Mouse (Mus musculus) R1 (cell line): ENCODE measurements around the gene Lypd3.
"Not testable (repeated sequence)": the region's sequence is repeated elsewhere in the genome, so short reads cannot be mapped to it uniquely, and the experiment has no call there.

Experiments
- DNase-seq: peaks from one replicate; pipeline ENCODE4 v3.0.0-alpha.2; 2018; ENCODE audit warnings: low read depth, low spot score

The Lypd3 gene

DNA sequence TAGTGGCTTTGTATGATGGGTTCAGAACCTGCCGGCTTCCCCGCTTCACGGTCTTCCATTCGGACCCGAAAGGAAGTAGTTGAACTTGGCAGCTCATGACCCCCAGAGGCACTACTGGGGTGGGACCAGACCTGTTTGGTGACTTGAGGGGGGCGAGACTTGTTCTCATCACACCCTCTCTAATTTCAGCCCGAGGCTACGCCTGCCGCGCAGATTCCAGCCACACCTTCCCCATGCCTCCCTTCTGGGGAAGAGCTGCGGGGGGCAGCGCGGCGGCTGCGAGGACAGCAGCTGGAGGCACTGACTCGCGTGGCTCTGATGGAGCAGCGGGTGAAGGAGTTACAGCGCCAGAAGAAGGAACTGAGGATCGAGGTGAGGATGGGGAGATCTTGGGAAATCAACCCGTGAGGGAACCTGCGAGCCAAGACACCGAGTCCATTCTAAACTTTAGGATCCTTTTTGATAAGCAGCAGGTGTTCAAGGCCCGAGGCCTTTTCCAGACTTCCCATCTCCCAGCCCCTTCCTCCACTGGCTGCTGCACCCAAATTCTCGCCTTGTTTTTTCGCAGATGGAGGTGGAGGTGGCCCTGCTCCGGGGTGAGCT is 23.9 kb upstream of the Lypd3 start:
- peak; percentile 68 for DNase-seq

GRCm38 (mm10) chr7:24614816-24615215 is 21.5 kb upstream of the Lypd3 start:
- no peak for DNase-seq

DNA sequence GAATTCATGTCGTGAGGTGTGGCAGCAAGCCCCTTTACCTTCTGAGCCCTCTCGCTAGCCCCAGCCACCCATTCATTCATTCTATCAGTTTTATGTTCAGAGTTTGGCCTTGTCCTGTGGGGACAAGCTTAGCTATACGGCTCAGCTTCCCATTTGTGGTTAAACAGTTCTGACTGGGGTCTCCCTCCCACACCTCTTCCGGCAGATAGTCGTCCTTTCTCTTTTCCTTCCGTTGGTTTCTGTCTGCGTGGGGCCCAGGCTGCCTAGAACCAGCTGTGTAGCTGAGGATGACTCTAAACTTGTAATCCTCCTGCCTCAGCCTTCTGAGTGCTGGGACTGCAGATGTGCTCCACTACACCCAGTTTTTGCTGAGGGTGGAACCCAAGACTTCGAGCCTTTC is 18.6 kb upstream of the Lypd3 start:
- DNase-seq: no peak

GRCm38 (mm10) chr7:24618374-24618773 is 18.0 kb upstream of the Lypd3 start:
- not testable (repeated sequence) for DNase-seq

DNA sequence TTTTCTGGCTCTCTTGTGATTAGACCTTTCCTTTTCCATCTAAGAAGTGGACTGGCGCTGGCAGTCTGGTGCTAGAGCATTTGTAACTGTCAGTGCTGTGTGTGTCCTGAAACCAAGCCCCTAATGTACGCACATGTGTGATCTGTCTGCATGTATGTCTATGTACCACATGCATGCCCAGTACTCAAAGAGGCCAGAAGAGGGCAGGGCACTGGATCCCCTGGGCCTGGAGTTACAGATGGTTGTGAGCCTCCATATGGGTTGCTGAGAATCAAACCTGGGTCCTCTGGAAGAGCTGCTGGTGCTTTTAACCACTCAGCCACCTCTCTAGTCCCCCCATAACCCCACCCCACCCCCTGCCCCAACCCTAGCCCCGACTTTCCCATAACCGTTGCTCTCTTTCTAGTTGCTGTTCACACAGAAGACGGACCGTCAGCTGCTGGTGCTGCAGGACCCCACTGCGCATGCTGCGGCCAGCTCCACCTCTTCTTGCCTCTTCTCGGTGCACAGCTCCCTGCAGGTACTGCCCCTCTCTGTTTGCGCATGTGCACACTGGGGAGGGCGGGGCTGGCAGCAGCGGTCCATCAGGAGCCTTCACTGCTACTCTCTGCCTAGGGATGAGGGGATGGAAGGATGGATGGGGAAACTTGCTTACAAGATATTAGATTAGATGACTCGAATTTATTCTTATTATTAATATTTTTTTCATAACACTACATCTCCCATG is 16.5 kb upstream of the Lypd3 start:
- peak; percentile 93 for DNase-seq

DNA sequence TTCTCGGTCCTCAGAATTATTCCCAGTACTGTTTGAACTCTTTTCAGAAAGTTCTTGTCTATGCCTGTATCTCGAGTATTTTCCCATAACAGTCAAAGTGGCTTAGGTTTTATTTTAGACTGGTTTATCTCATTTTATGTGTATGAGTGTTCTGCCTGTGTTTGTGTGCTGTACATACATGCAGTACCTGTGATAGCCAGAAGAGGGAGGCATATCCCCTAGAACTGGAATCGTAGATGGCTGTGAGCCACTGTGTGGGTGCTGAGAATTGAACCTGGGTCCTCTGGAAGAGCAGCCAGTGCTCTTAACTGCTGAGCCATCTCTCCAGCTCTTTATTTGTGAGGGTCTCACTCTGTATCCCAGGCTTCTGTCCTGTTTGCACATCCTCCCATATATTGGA is 15.2 kb upstream of the Lypd3 start:
- DNase-seq: peak; percentile 69

GRCm38 (mm10) chr7:24622967-24623366 is 13.4 kb upstream of the Lypd3 start:
- DNase-seq: peak; percentile 56

DNA sequence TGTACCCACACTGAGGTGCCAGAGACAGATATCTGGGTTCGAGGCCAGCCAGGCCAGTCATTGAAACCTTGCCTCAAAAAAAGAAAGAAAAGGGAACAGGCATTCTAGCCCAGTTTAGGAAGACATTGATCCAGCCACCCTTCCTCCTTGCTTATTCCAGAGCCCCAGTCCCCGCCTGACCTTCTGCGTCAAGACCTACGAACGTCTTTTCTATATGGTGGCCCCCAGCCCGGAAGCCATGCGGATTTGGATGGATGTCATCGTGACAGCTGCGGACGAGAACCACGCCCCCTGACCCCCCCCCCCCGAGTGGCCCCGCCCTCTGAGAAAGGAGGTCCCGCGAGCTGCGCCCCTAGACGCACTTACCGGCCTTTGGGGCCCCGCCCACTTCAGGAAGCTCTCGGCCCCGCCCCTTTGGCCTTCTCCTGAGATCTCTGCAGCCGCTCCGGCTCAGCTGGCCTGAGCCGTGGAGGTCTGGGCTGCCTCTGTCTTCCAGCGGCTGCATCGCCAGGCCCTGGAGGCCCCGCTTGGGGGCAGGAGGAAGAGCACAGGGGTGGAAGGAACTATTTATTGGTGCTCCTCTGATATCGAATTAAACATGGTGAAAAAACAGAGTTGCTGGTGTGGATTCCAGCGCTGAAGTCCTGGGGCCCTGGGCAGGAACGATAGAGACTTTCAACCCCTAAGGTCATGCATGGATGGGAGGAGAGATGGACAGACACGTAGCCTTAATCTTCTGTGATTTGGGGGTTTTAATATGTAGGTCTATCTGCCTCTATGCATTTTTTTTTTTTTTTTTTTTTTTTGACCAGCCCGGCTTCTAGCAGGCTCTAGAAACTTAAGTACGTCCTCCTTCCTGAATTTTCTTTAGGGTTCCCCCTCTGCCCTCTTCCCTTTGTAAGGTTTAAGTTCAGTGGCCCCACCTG is 7.4 kb upstream of the Lypd3 start:
- DNase-seq: peak; percentile 92

DNA sequence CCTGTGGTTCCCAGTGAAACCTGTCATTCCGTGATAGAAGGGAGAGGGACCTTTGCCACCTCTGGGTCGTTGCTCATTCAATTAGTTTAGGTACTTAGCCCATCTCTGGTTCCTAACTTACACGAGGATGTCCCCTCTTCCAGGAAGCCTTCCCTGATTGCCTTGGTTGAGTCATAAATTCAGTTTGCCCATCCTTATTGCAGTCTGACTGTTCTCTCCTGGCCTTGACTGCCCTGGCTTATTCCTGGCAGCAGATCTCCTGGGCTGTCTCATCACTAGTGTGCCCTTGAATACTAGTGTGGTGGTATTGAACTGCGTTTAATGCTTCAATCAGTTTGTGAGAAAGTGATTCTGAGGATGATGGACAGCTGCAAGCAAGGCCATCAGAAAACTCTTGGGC is 6.7 kb upstream of the Lypd3 start:
- DNase-seq: no peak

DNA sequence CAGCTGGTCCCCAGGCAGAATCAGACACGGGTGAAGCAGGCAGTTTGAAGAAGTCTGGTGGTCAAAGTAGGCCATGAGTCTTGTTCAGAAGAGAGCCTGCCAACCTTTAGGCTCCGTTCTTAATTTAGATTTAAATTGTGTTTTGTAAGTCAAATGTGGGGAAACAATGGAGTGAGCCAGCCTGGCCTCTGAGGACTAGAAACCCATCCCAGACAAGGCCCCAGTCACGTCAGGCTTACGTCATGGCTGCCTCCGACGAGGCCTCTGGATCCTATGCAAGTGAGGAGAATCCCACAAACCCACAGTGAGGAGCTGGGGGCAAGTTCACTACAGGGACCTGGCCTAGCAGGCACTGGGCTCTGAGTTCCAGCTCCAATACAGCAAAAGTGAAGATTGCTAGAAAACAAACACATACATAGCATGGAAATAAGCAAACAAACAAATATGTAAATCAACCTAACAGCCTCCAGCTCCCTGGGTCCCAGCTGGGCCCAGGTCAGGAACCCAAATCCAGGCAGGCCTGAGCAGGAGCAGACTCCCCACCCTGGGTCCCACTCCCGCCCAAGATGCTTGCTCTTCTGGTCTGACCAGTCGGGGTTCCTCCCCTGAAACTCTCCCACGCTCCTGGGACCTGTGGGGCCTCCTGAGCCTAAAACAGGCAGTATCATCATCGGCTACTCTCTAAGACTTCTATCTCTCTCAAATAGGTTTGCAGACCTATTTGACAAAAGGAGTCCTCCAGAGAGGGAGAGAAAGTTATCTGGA is 6.1 kb upstream of the Lypd3 start:
- DNase-seq: peak; percentile 65

DNA sequence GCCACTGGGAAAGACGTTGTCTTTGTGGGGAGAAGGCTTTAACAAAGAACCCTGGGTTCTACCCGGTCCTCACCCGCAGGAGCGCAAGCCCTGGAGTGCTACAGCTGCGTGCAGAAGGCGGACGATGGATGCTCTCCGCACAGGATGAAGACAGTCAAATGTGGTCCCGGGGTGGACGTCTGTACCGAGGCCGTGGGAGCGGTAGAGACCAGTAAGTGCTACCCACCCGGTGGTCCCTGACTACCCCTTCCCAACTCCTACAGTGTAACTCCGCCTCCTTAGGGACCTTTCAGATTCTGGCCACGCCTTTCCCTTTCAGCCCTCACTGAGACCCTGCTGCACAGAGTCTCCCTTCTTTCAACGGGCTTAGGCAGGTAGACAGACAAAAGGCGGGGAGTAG is 696 bp downstream of the Lypd3 start:
- no peak for DNase-seq

DNA sequence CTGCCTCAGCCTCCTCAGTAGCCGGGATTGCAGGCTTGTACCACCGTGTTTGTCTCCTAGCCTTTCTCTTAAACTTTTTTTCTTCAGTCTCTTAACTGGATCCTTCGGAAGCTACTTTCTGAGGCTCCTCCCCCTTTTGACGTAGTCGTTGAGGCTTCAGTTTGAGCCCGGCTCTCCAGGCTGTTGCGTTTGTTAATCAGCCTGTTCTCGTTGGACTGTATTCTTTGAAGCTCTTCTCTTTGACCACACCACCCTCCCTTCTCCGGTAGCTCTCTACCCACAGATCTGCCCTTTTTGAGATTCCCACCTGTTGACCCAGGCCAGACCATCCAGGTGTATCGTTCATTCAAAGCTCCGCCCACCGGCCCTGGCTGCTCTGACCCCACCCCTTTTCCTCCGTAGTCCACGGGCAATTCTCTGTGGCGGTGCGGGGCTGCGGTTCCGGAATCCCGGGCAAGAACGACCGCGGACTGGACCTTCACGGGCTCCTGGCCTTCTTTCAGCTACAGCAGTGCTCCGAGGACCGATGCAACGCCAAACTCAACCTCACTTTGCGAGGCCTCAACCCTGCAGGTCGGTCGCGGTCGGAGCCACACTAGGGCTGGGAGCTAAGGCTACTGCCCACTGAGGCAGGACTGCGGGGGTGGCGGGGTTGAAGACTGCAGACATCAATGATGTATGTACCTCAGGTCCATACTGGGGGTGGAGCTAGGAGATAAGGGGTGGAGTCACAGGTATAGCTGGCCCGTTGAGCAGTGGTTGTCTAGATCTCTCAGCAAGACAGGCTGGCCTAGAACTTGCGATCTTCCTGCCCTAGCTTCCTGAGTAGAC is 1.9 kb downstream of the Lypd3 start:
- DNase-seq: peak; percentile 58

- no peak for DNase-seq
Measured at GRCm38 (mm10) chr7:24640450-24640849, 4.1 kb downstream of the Lypd3 start.

- DNase-seq: peak; percentile 69
Measured at GRCm38 (mm10) chr7:24642491-24642890, 6.1 kb downstream of the Lypd3 start.

DNA sequence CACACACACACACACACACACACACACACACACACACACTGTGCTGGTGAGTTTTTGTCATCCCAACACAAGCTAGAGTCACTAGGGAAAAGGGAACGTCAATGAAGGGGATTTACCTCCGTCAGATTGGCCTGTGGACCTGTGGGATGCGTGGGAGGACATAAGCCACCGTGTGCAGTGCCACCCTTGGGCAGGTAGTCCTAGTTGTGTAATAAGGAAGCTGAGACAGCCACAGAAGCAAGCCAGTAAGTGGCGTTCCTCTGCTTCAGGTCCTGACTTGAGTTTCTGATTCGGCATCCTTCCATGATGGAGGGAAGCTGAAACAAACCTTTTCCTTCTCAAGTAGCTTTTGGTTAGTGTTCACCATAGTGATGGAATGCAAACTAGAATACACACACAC is 8.1 kb downstream of the Lypd3 start:
- no peak for DNase-seq

- DNase-seq: no peak
Measured at GRCm38 (mm10) chr7:24644996-24645395, 8.6 kb downstream of the Lypd3 start.

GRCm38 (mm10) chr7:24646486-24646885 is 10.1 kb downstream of the Lypd3 start:
- no peak for DNase-seq

- DNase-seq: peak; percentile 68
Measured at GRCm38 (mm10) chr7:24653681-24654080, 17.3 kb downstream of the Lypd3 start.

- no peak for DNase-seq
Measured at GRCm38 (mm10) chr7:24659737-24660357, 23.5 kb downstream of the Lypd3 start.
